Mouse (Mus musculus) small intestine, adult 2 months (tissue): Measurements from ENCODE around the gene Chst3. TPM values are rescaled to one million over a fixed set of nuclear protein-coding genes. Genes with fewer than 3 reads are reported as not detected.
"Not testable (repeated sequence)": the region's sequence is repeated elsewhere in the genome, so short reads cannot be mapped to it uniquely, and the experiment has no call there.

Experiments
- H3K27ac ChIP-seq: fragments of 200-500 bp; 2 replicates; pipeline ENCODE4 v1.5.1; 2012; ENCODE audit warnings: low read depth, low read length, control low read depth, inconsistent platforms; ENCODE audit not compliant: insufficient read depth
- H3K27me3 ChIP-seq: fragments of 200-500 bp; 2 replicates; pipeline ENCODE4 v1.6.1; 2012; ENCODE audit warnings: mild to moderate bottlenecking, moderate library complexity, low read length, inconsistent platforms; ENCODE audit not compliant: control insufficient read depth, insufficient read depth
- H3K36me3 ChIP-seq: fragments of 200-500 bp; 2 replicates; pipeline ENCODE4 v1.6.1; 2012; ENCODE audit warnings: mild to moderate bottlenecking, low read length, control low read depth, inconsistent platforms; ENCODE audit not compliant: control insufficient read depth, insufficient read depth
- H3K4me1 ChIP-seq: fragments of 200-500 bp; 2 replicates; pipeline ENCODE4 v1.6.1; 2012; ENCODE audit warnings: low read length, inconsistent platforms, mixed read lengths; ENCODE audit not compliant: control insufficient read depth, insufficient read depth, insufficient read length
- H3K4me3 ChIP-seq: fragments of 200-500 bp; 2 replicates; pipeline ENCODE4 v1.5.1; 2012; ENCODE audit warnings: low read depth, mild to moderate bottlenecking, control low read depth, inconsistent platforms, low read length, moderate library complexity
- CTCF ChIP-seq: fragments of 200-500 bp; IDR thresholded peaks from 2 replicates; pipeline ENCODE4 v1.5.1; 2012; ENCODE audit warnings: low read depth, mild to moderate bottlenecking, control low read depth, inconsistent platforms, low read length, moderate library complexity, mixed read lengths; ENCODE audit not compliant: insufficient replicate concordance, insufficient read length; ENCODE audit errors: extremely low read depth
- POLR2A ChIP-seq: fragments of 200-500 bp; IDR thresholded peaks from 2 replicates; pipeline ENCODE4 v1.6.1; 2012; ENCODE audit warnings: low read depth, mild to moderate bottlenecking, control low read depth, inconsistent platforms, low read length, moderate library complexity
- WGBS: fragments of 180-500 bp; shearing (Covaris S2); methylation state at CpG from one replicate; pipeline ENCODE4 v1.1.7; 2018; 5-methylcytosine and 5-hydroxymethylcytosine counted together
- polyA plus RNA-seq: library from polyadenylated mRNA; depleted of rRNA; stranded (reverse); fragments of >200 nt; gene quantifications from 2 replicates; pipeline ENCODE4 v1.2.3, GENCODE M21; 2012

Chst3 gene
- polyA plus RNA-seq, 1 experiment = 4.2 TPM

DNA sequence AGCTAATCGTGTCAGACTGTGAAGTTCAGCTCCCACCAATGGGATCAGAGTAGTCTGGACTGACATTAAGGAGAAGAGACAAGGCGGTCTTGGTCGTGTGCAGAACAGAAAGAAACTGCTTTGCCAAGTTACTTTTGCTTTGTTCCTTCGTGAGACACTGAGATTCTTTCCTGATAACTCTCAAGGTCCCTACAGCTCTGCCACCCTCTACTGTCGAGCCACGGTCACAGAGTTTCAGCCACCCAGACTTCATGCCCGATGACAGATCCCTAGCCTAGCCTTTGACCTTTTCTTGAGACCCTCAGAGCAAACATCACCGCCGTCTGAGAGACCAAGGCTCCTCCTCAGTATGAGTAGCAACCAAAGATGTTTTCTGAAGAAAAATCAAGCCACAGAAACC lies 14.9 kb upstream of the Chst3 start:
- Histone ChIP-seq H3K27ac (no peak overlapping the region), H3K4me1 (peaks cover 6% of the 10 kb centered on the region), H3K4me3 (no peak overlapping the region), H3K36me3 (no peaks in the 10 kb centered on the region), H3K27me3 (no peaks in the 10 kb centered on the region)
- WGBS = 57% methylated on average over 9 of the region's 9 CpGs
- TF ChIP-seq POLR2A (no peak), CTCF (no peak)

DNA sequence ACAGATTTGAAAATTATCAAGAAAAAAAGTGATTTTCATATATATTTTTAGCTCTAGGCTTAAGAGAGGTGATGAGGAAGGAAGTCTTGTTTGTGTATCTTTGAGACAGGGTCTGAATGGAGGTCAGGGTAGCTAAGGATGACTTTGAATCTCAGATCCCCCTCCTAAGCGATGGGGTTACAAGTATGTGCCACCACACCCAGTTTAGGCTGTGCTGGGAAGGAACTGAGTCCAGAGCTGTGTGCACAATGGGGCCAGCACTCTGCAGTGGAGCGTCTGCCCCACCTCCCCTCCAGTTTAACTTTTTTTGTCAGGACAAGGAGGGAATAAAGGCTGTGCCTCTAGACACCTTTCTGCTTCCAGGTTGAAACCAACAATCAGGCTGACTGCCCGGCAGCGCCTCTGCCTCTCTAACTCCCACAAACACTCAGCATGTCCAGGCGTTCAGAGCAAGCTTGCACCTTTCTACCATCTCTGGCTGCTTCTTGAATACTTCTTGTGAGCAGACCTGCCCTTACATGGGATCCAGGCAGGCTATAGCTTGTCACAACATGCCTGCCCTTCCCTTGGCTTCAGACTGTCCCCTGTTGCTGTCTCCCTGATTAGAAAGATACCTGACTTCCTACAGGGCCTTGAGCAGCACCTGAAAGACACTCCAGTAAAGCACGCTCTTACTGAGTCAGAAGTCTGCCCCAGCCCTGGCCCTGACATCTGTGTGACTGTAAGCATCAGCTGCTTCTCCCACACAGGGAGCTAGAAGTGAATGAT lies 11.4 kb upstream of the Chst3 start:
- Histone ChIP-seq H3K4me1 (peaks cover 15% of the 10 kb centered on the region), H3K36me3 (no peaks in the 10 kb centered on the region), H3K27ac (no peak overlapping the region), H3K4me3 (no peak overlapping the region), H3K27me3 (no peaks in the 10 kb centered on the region)
- WGBS = 82% methylated on average over 6 of the region's 6 CpGs
- TF ChIP-seq POLR2A (no peak), CTCF (no peak)

DNA sequence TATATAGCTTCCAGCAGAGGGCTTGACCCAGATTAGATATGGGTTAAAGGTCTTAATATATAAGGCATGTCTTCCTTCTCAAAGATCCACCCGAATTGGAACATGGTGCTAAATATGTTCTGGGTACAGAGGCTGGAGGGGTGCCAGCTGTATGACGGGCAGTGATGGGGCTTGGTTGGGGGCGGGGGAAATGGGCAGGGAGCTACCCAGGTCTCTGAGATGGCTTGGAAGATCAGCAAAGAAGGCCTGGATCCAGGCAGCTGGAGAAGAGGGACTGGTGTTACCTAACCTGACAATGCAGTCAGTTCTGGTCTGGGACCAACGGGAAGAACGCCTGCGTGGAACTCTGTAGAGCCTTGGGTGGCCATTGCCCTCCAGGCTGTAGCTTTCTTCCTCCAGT lies 10.1 kb upstream of the Chst3 start:
- TF ChIP-seq CTCF = no peak
- no peak for TF ChIP-seq POLR2A
- 58% methylated on average over 6 of the region's 6 CpGs for WGBS
- Histone ChIP-seq H3K4me3 (no peak overlapping the region), H3K36me3 (no peaks in the 10 kb centered on the region), H3K4me1 (peaks cover 15% of the 10 kb centered on the region), H3K27me3 (no peaks in the 10 kb centered on the region), H3K27ac (no peak overlapping the region)

DNA sequence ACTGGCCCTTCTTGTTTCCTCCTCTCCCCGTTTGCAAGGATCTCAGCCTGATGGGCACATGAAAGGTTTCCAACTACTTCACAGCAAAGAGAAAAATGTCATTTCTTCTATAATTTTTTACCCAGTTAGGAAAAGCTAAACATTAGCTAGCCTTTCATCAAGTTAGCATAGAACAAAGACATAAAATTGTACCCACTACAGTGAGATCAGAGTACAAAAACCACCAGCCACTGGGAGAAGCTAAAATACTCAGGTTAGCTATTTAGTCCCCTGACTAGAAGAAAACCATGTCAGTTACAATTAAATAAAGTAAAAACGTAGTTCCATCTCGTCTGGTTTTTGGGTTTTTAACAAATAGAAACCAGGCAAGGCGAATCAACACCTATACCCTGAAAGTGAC lies 8.6 kb upstream of the Chst3 start:
- no peak overlapping the region for H3K4me3 ChIP-seq
- no peaks in the 10 kb centered on the region for H3K27me3 ChIP-seq
- H3K4me1 ChIP-seq = peaks cover 15% of the 10 kb centered on the region
- no peak for TF ChIP-seq POLR2A
- no peak for TF ChIP-seq CTCF
- H3K27ac ChIP-seq = no peak overlapping the region
- no peaks in the 10 kb centered on the region for H3K36me3 ChIP-seq
- WGBS = 86% methylated on average over 4 of the region's 4 CpGs

DNA sequence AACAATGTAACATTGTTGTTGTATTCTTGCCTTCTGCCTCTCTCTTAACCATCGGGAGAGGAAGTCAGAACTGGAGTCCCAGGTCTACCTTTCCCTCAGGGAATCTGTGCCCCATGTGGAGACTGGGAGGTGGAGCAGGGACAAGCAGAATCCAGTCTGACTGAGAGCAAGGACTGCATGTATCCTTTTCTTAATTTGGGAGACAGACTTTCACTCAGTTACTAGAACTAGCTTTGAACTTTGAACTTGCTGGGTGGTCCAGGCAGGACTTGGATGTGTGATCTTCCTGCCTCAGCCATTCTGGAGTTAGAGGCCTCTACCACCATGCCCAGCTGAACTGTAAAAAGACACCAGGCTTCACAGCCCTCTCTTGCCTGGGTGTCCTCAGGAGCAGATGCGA lies 5.5 kb upstream of the Chst3 start:
- no peak overlapping the region for H3K27ac ChIP-seq
- peaks cover 2% of the 10 kb centered on the region; the same call in 1 of the 2 replicates for H3K27me3 ChIP-seq
- WGBS = 76% methylated on average over 2 of the region's 2 CpGs
- TF ChIP-seq CTCF (no peak), POLR2A (no peak)
- no peak overlapping the region for H3K4me3 ChIP-seq
- no peaks in the 10 kb centered on the region for H3K36me3 ChIP-seq
- peaks cover 15% of the 10 kb centered on the region for H3K4me1 ChIP-seq

DNA sequence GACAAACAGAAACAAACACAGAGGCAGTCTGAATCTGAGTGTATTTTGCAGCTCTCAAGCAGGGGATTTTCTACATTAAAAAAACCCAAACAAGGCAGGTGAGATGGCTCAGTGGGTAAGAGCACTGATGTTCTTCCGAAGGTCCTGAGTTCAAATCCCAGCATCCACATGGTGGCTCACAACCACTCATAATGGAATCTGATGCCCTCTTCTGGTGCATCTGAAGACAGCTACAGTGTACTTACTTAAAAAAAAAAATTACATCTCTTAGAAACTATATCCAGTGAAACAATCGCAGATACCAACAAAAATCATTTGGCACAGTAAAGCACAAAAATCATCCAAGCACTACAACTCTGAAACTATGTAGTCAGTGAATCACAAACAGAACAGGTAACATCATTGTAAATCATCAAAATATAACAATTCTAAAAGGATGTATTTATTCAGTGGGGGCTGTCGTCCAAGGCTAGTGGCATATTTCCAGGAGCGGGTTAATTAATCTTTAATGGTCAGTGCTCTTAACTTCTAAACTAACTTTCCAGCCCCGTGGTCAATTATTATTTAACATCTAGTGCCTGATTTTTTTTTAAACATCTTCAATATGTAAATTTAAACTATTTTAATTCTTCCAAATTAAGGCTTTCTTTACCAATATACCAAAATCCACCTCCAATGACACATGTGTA lies 2.7 kb upstream of the Chst3 start:
- not testable (repeated sequence) for H3K36me3 ChIP-seq, H3K27ac ChIP-seq, H3K4me3 ChIP-seq, H3K4me1 ChIP-seq
- peaks cover 27% of the 10 kb centered on the region for H3K27me3 ChIP-seq
- WGBS = 78% methylated on average over 5 of the region's 5 CpGs

DNA sequence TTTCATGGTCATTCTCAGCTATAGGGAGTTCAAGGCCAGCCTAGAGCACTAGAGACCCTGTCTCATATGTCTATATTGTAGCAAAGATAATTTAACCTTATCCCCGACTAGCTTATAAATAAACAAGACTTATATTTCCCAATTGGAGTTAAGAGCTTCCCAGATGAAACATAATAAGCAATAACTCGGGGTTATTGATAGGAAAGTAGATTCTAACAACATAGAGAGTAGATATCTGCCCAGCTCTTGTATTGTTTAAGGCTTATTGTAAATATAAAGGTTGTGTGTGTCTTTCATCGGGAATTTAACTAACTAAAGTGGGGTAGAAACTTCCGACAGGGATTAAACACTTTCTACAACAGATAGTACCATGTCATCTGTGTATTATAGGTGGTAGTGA lies 1.5 kb upstream of the Chst3 start:
- Histone ChIP-seq H3K4me1 (peaks cover 4% of the 10 kb centered on the region; the same call in 1 of the 2 replicates), H3K4me3 (no peak overlapping the region), H3K36me3 (no peaks in the 10 kb centered on the region), H3K27me3 (peaks cover 27% of the 10 kb centered on the region), H3K27ac (no peak overlapping the region)
- TF ChIP-seq POLR2A = no peak
- no peak for TF ChIP-seq CTCF
- 75% methylated on average over 4 of the region's 4 CpGs for WGBS
